Mouse (Mus musculus) midbrain, embryonic 12.5 days (tissue): ENCODE measurements at regions not wholly inside any gene's neighbourhood (a gene's known extent, or its start where the extent isn't known, plus 50 kb on each side); places are given as distances from the start of the nearest gene placed in this dataset.

ENCODE experiments used
- ATAC-seq: fragments of 200-750 bp; cut with Nextera tagmentation; 2 replicates; pipeline ENCODE4 v1.8.0; 2017; ENCODE audit warnings: low read depth, moderate TSS enrichment, moderate library complexity; ENCODE audit not compliant: low FRiP score
- H3K27ac ChIP-seq: fragments of 300-500 bp; sonication (generic); replicated peaks from 2 replicates; pipeline ENCODE4 v1.5.1; 2016; ENCODE audit warnings: mild to moderate bottlenecking
- H3K27me3 ChIP-seq: fragments of 300-500 bp; sonication (generic); 2 replicates; pipeline ENCODE4 v1.6.1; 2016; ENCODE audit warnings: mild to moderate bottlenecking
- H3K36me3 ChIP-seq: fragments of 300-500 bp; sonication (generic); 2 replicates; pipeline ENCODE4 v1.6.1; 2016
- H3K4me1 ChIP-seq: fragments of 300-500 bp; sonication (generic); 2 replicates; pipeline ENCODE4 v1.6.1; 2016
- H3K4me2 ChIP-seq: fragments of 300-500 bp; sonication (generic); replicated peaks from 2 replicates; pipeline ENCODE4 v1.6.1; 2016; ENCODE audit warnings: mild to moderate bottlenecking, moderate library complexity
- H3K4me3 ChIP-seq: fragments of 300-500 bp; sonication (generic); 2 replicates; pipeline ENCODE4 v1.5.1; 2016; ENCODE audit warnings: mild to moderate bottlenecking
- H3K9ac ChIP-seq: fragments of 300-500 bp; sonication (generic); replicated peaks from 2 replicates; pipeline ENCODE4 v1.6.1; 2016; ENCODE audit warnings: mild to moderate bottlenecking, moderate library complexity
- H3K9me3 ChIP-seq: fragments of 300-500 bp; sonication (generic); 2 replicates; pipeline ENCODE4 v1.6.1; 2016; ENCODE audit warnings: mild to moderate bottlenecking
- WGBS: fragments of 180-500 bp; shearing (Covaris S2); methylation state at CpG from one replicate; pipeline ENCODE4 v1.1.7; 2016; 5-methylcytosine and 5-hydroxymethylcytosine counted together

- Histone ChIP-seq H3K27ac (no peak overlapping the region), H3K4me1 (no peaks in the 10 kb centered on the region), H3K36me3 (no peaks in the 10 kb centered on the region), H3K4me3 (no peak overlapping the region), H3K27me3 (no peaks in the 10 kb centered on the region), H3K9me3 (no peaks in the 10 kb centered on the region), H3K9ac (no peak overlapping the region), H3K4me2 (no peak overlapping the region)
- no peak for ATAC-seq
- 82% methylated on average over 5 of the region's 5 CpGs for WGBS
Measured at GRCm38 (mm10) chr15:54114096-54114512, 229.4 kb downstream of the Gm7489 start.

- Histone ChIP-seq H3K4me1 (no peaks in the 10 kb centered on the region), H3K4me2 (no peak overlapping the region), H3K36me3 (no peaks in the 10 kb centered on the region), H3K9ac (no peak overlapping the region), H3K9me3 (no peaks in the 10 kb centered on the region), H3K27me3 (no peaks in the 10 kb centered on the region), H3K27ac (no peak overlapping the region), H3K4me3 (no peak overlapping the region)
- WGBS, result 91% methylated on average over 5 of the region's 5 CpGs
- no peak for ATAC-seq
Measured at GRCm38 (mm10) chr15:54117967-54118538, 233.3 kb downstream of the Gm7489 start.

GRCm38 (mm10) chr15:54120456-54120855 lies 235.8 kb downstream of the Gm7489 start:
- Histone ChIP-seq H3K36me3 (no peaks in the 10 kb centered on the region), H3K4me2 (no peak overlapping the region), H3K9me3 (no peaks in the 10 kb centered on the region), H3K27ac (no peak overlapping the region), H3K27me3 (no peaks in the 10 kb centered on the region), H3K4me3 (no peak overlapping the region), H3K4me1 (no peaks in the 10 kb centered on the region), H3K9ac (no peak overlapping the region)
- WGBS, result 85% methylated on average over 3 of the region's 3 CpGs
- ATAC-seq, result no peak

- Histone ChIP-seq H3K9ac (no peak overlapping the region), H3K4me1 (no peaks in the 10 kb centered on the region), H3K27me3 (no peaks in the 10 kb centered on the region), H3K27ac (no peak overlapping the region), H3K9me3 (no peaks in the 10 kb centered on the region), H3K4me2 (no peak overlapping the region), H3K4me3 (no peak overlapping the region), H3K36me3 (no peaks in the 10 kb centered on the region)
- WGBS, result 91% methylated on average over 1 of the region's 1 CpGs
- no peak for ATAC-seq
Measured at GRCm38 (mm10) chr15:54164350-54164749, 279.6 kb downstream of the Gm7489 start.

GRCm38 (mm10) chr15:54167842-54168361 lies 283.2 kb downstream of the Gm7489 start:
- H3K4me1 ChIP-seq, result no peaks in the 10 kb centered on the region
- H3K27ac ChIP-seq, result no peak overlapping the region
- no peak overlapping the region for H3K4me2 ChIP-seq
- peak; percentile 27; the same call in 1 of the 2 replicates for ATAC-seq
- H3K9ac ChIP-seq, result no peak overlapping the region
- no peak overlapping the region for H3K4me3 ChIP-seq
- 48% methylated on average over 3 of the region's 3 CpGs for WGBS
- H3K36me3 ChIP-seq, result no peaks in the 10 kb centered on the region
- no peaks in the 10 kb centered on the region for H3K27me3 ChIP-seq
- H3K9me3 ChIP-seq, result no peaks in the 10 kb centered on the region

- no peak overlapping the region for H3K4me2 ChIP-seq
- H3K27me3 ChIP-seq, result no peaks in the 10 kb centered on the region
- H3K4me1 ChIP-seq, result no peaks in the 10 kb centered on the region
- 79% methylated on average over 2 of the region's 2 CpGs for WGBS
- no peak overlapping the region for H3K9ac ChIP-seq
- no peak overlapping the region for H3K4me3 ChIP-seq
- no peaks in the 10 kb centered on the region for H3K9me3 ChIP-seq
- H3K36me3 ChIP-seq, result no peaks in the 10 kb centered on the region
- no peak overlapping the region for H3K27ac ChIP-seq
- ATAC-seq, result no peak
Measured at GRCm38 (mm10) chr15:54177221-54177620, 292.5 kb downstream of the Gm7489 start.

GRCm38 (mm10) chr15:54177791-54178190 lies 293.1 kb downstream of the Gm7489 start:
- Histone ChIP-seq H3K4me3 (no peak overlapping the region), H3K27me3 (no peaks in the 10 kb centered on the region), H3K4me1 (no peaks in the 10 kb centered on the region), H3K27ac (no peak overlapping the region), H3K9me3 (no peaks in the 10 kb centered on the region), H3K4me2 (no peak overlapping the region), H3K9ac (no peak overlapping the region), H3K36me3 (no peaks in the 10 kb centered on the region)
- 89% methylated on average over 3 of the region's 3 CpGs for WGBS
- no peak for ATAC-seq
